Mouse (Mus musculus): Measurements from ENCODE around the gene Furin. TPM values are rescaled to one million over a fixed set of nuclear protein-coding genes. Genes with fewer than 3 reads are reported as not detected.

The Furin gene
- polyA plus RNA-seq, 1 experiment, result 56.4 TPM

GRCm38 (mm10) chr7:80450354-80450753, 45.1 kb upstream of the Furin start:
- WGBS, result 78% methylated on average over 4 of the region's 4 CpGs
- Histone ChIP-seq H3K27ac (ENCODE audit: control insufficient read depth, insufficient read depth, low read length) (peak overlapping the region; percentile 65), H3K4me3 (ENCODE audit: control insufficient read depth, insufficient read depth, low read length) (no peak overlapping the region), H3K4me1 (replicated peaks; ENCODE audit: control insufficient read depth, insufficient read depth, low read length) (peaks cover 26% of the 10 kb centered on the region), H3K27me3 (ENCODE audit: control insufficient read depth, insufficient read depth, low read length) (no peaks in the 10 kb centered on the region), H3K36me3 (ENCODE audit: control insufficient read depth, insufficient read depth, low read length) (no peaks in the 10 kb centered on the region; the same call in 1 of the 2 replicates)
- no peak for TF ChIP-seq POLR2A (IDR thresholded peaks at IDR 0.05; ENCODE audit: control insufficient read depth, extremely low read depth, insufficient read depth, low read length, poor library complexity)
- no peak for TF ChIP-seq CTCF (IDR thresholded peaks at IDR 0.05; ENCODE audit: borderline replicate concordance, control insufficient read depth, extremely low read depth, insufficient read depth, low read length, poor library complexity)
- DNase-seq, result no peak

- no peak overlapping the region for H3K4me3 ChIP-seq (ENCODE audit: control insufficient read depth, insufficient read depth, low read length)
- H3K4me1 ChIP-seq (replicated peaks; ENCODE audit: control insufficient read depth, insufficient read depth, low read length), result peaks cover 33% of the 10 kb centered on the region
- 20% methylated on average over 6 of the region's 6 CpGs for WGBS
- H3K36me3 ChIP-seq (ENCODE audit: control insufficient read depth, insufficient read depth, low read length), result no peaks in the 10 kb centered on the region; the same call in 1 of the 2 replicates
- TF ChIP-seq CTCF (IDR thresholded peaks at IDR 0.05; ENCODE audit: borderline replicate concordance, control insufficient read depth, extremely low read depth, insufficient read depth, low read length, poor library complexity) (no peak), POLR2A (IDR thresholded peaks at IDR 0.05; ENCODE audit: control insufficient read depth, extremely low read depth, insufficient read depth, low read length, poor library complexity) (no peak)
- DNase-seq, result peak; percentile 11
- peak overlapping the region; percentile 65; the same call in 1 of the 2 replicates for H3K27ac ChIP-seq (ENCODE audit: control insufficient read depth, insufficient read depth, low read length)
- H3K27me3 ChIP-seq (ENCODE audit: control insufficient read depth, insufficient read depth, low read length), result no peaks in the 10 kb centered on the region
Measured at GRCm38 (mm10) chr7:80449620-80450091, 44.4 kb upstream of the Furin start.

- H3K4me1 ChIP-seq (replicated peaks; ENCODE audit: control insufficient read depth, insufficient read depth, low read length), result peaks cover 41% of the 10 kb centered on the region
- DNase-seq, result no peak
- no peak overlapping the region for H3K4me3 ChIP-seq (ENCODE audit: control insufficient read depth, insufficient read depth, low read length)
- 96% methylated on average over 8 of the region's 8 CpGs for WGBS
- H3K27me3 ChIP-seq (ENCODE audit: control insufficient read depth, insufficient read depth, low read length), result no peaks in the 10 kb centered on the region
- no peaks in the 10 kb centered on the region for H3K36me3 ChIP-seq (ENCODE audit: control insufficient read depth, insufficient read depth, low read length)
- TF ChIP-seq POLR2A (IDR thresholded peaks at IDR 0.05; ENCODE audit: control insufficient read depth, extremely low read depth, insufficient read depth, low read length, poor library complexity), result no peak
- H3K27ac ChIP-seq (ENCODE audit: control insufficient read depth, insufficient read depth, low read length), result no peak overlapping the region
Measured at GRCm38 (mm10) chr7:80447336-80447735, 42.1 kb upstream of the Furin start.

- no peak for DNase-seq
- H3K4me1 ChIP-seq (replicated peaks; ENCODE audit: control insufficient read depth, insufficient read depth, low read length), result peaks cover 41% of the 10 kb centered on the region
- TF ChIP-seq CTCF (IDR thresholded peaks at IDR 0.05; ENCODE audit: borderline replicate concordance, control insufficient read depth, extremely low read depth, insufficient read depth, low read length, poor library complexity) (no peak), POLR2A (IDR thresholded peaks at IDR 0.05; ENCODE audit: control insufficient read depth, extremely low read depth, insufficient read depth, low read length, poor library complexity) (no peak)
- peak overlapping the region; percentile 85 for H3K27ac ChIP-seq (ENCODE audit: control insufficient read depth, insufficient read depth, low read length)
- no peak overlapping the region for H3K4me3 ChIP-seq (ENCODE audit: control insufficient read depth, insufficient read depth, low read length)
- no peaks in the 10 kb centered on the region for H3K36me3 ChIP-seq (ENCODE audit: control insufficient read depth, insufficient read depth, low read length)
- no peaks in the 10 kb centered on the region for H3K27me3 ChIP-seq (ENCODE audit: control insufficient read depth, insufficient read depth, low read length)
- 59% methylated on average over 7 of the region's 7 CpGs for WGBS
Measured at GRCm38 (mm10) chr7:80446221-80446878, 41.1 kb upstream of the Furin start.

- Histone ChIP-seq H3K4me3 (ENCODE audit: control insufficient read depth, insufficient read depth, low read length) (no peak overlapping the region), H3K27ac (ENCODE audit: control insufficient read depth, insufficient read depth, low read length) (peak overlapping the region; percentile 85), H3K4me1 (replicated peaks; ENCODE audit: control insufficient read depth, insufficient read depth, low read length) (peaks cover 41% of the 10 kb centered on the region), H3K27me3 (ENCODE audit: control insufficient read depth, insufficient read depth, low read length) (no peaks in the 10 kb centered on the region), H3K36me3 (ENCODE audit: control insufficient read depth, insufficient read depth, low read length) (no peaks in the 10 kb centered on the region)
- TF ChIP-seq CTCF (IDR thresholded peaks at IDR 0.05; ENCODE audit: borderline replicate concordance, control insufficient read depth, extremely low read depth, insufficient read depth, low read length, poor library complexity), result 0 out of 2 replicates have a peak, but pooled peaks have one; percentile 36
- no peak for TF ChIP-seq POLR2A (IDR thresholded peaks at IDR 0.05; ENCODE audit: control insufficient read depth, extremely low read depth, insufficient read depth, low read length, poor library complexity)
- 11% methylated on average over 6 of the region's 6 CpGs for WGBS
- DNase-seq, result peak; percentile 50
Measured at GRCm38 (mm10) chr7:80445492-80445891, 40.3 kb upstream of the Furin start.

- Histone ChIP-seq H3K36me3 (ENCODE audit: control insufficient read depth, insufficient read depth, low read length) (no peaks in the 10 kb centered on the region), H3K4me1 (replicated peaks; ENCODE audit: control insufficient read depth, insufficient read depth, low read length) (peaks cover 33% of the 10 kb centered on the region), H3K4me3 (ENCODE audit: control insufficient read depth, insufficient read depth, low read length) (no peak overlapping the region), H3K27me3 (ENCODE audit: control insufficient read depth, insufficient read depth, low read length) (no peaks in the 10 kb centered on the region), H3K27ac (ENCODE audit: control insufficient read depth, insufficient read depth, low read length) (peak overlapping the region; percentile 85)
- DNase-seq, result peak; percentile 14
- TF ChIP-seq POLR2A (IDR thresholded peaks at IDR 0.05; ENCODE audit: control insufficient read depth, extremely low read depth, insufficient read depth, low read length, poor library complexity) (no peak), CTCF (IDR thresholded peaks at IDR 0.05; ENCODE audit: borderline replicate concordance, control insufficient read depth, extremely low read depth, insufficient read depth, low read length, poor library complexity) (no peak)
- 25% methylated on average over 17 of the region's 17 CpGs for WGBS
Measured at GRCm38 (mm10) chr7:80444401-80445249, 39.4 kb upstream of the Furin start.
